Mouse (Mus musculus) MEL (cell line): ENCODE results near the gene Gm38119. TPM values are rescaled to one million over a fixed set of nuclear protein-coding genes. Genes with fewer than 3 reads are reported as not detected.

Source experiments
- DNase-seq: peaks from one replicate; pipeline ENCODE4 v3.0.0; 2011; ENCODE audit warnings: low read depth, low spot score
- H3K27ac ChIP-seq: 2 replicates; pipeline ENCODE4 v1.5.1; 2012; ENCODE audit warnings: low read depth, mild to moderate bottlenecking, control low read depth, low read length, moderate library complexity; ENCODE audit not compliant: control insufficient read depth
- H3K27me3 ChIP-seq, 2 experiments: fragments of 150-350 bp in 1 of 2; sonication (generic) in 1 of 2; 2 replicates each; pipeline ENCODE4 v1.6.1; 2012; ENCODE audit warnings: low read length in 2 of 2, mild to moderate bottlenecking in 2 of 2, improper control_type of control experiment in 1 of 2, moderate library complexity in 1 of 2; ENCODE audit not compliant: insufficient read depth in 2 of 2, control insufficient read depth in 1 of 2
- H3K36me3 ChIP-seq, 2 experiments: 2 replicates each; pipeline ENCODE4 v1.6.1; 2012 to 2014; ENCODE audit warnings: low read length in 2 of 2, improper control_type of control experiment in 1 of 2, inconsistent platforms in 1 of 2, mild to moderate bottlenecking in 1 of 2; ENCODE audit not compliant: insufficient read depth in 2 of 2, control insufficient read depth in 1 of 2
- H3K4me1 ChIP-seq, 2 experiments: fragments of 150-350 bp in 1 of 2; sonication (generic) in 1 of 2; 2 replicates each; pipeline ENCODE4 v1.6.1; 2012; ENCODE audit warnings: low read length in 2 of 2, improper control_type of control experiment in 1 of 2, mild to moderate bottlenecking in 1 of 2; ENCODE audit not compliant: insufficient read depth in 2 of 2, control insufficient read depth in 1 of 2
- H3K4me3 ChIP-seq, 2 experiments: fragments of 150-350 bp in 1 of 2; sonication (generic) in 1 of 2; 2 replicates each; pipeline ENCODE4 v1.5.1; 2012; ENCODE audit warnings: low read depth in 2 of 2, low read length in 2 of 2, mild to moderate bottlenecking in 2 of 2, moderate library complexity in 2 of 2, control low read depth in 1 of 2, improper control_type of control experiment in 1 of 2; ENCODE audit not compliant: control insufficient read depth in 1 of 2, insufficient read depth in 1 of 2
- H3K79me2 ChIP-seq: 2 replicates; pipeline ENCODE4 v1.6.1; 2012; ENCODE audit warnings: mild to moderate bottlenecking, low read length, moderate library complexity; ENCODE audit not compliant: control insufficient read depth, poor library complexity, insufficient read depth
- H3K9ac ChIP-seq: 2 replicates; pipeline ENCODE4 v1.6.1; 2012; ENCODE audit warnings: low read depth, mild to moderate bottlenecking, control low read depth, low read length, moderate library complexity; ENCODE audit not compliant: control insufficient read depth, poor library complexity, severe bottlenecking
- H3K9me3 ChIP-seq: fragments of 150-350 bp; sonication (generic); replicated peaks from 2 replicates; pipeline ENCODE4 v1.6.1; 2012; ENCODE audit warnings: mild to moderate bottlenecking, low read length, improper control_type of control experiment, moderate library complexity; ENCODE audit not compliant: insufficient read depth
- E2F4 ChIP-seq: IDR thresholded peaks from 2 replicates; pipeline ENCODE4 v1.6.1; 2011; ENCODE audit warnings: low read depth, low read length, improper control_type of control experiment, borderline replicate concordance
- ELF1 ChIP-seq: IDR thresholded peaks from 2 replicates; pipeline ENCODE4 v1.6.1; 2014; ENCODE audit warnings: low read depth, mild to moderate bottlenecking, inconsistent platforms, low read length, improper control_type of control experiment, moderate library complexity
- ETS1 ChIP-seq: IDR thresholded peaks from 2 replicates; pipeline ENCODE4 v1.6.1; 2012; ENCODE audit warnings: low read depth, mild to moderate bottlenecking, inconsistent platforms, low read length, improper control_type of control experiment, moderate library complexity
- GATA1 ChIP-seq: IDR thresholded peaks from 2 replicates; pipeline ENCODE4 v1.6.1; 2011; ENCODE audit warnings: low read depth, low read length, improper control_type of control experiment
- HCFC1 ChIP-seq: IDR thresholded peaks from 2 replicates; pipeline ENCODE4 v1.6.1; 2012; ENCODE audit warnings: low read depth, mild to moderate bottlenecking, inconsistent platforms, low read length, improper control_type of control experiment, moderate library complexity
- KAT2A ChIP-seq: conservative IDR thresholded peaks from 2 replicates; pipeline ENCODE4 v1.6.1; 2012; ENCODE audit warnings: low read depth, low read length, improper control_type of control experiment, inconsistent platforms
- MXI1 ChIP-seq: IDR thresholded peaks from 2 replicates; pipeline ENCODE4 v1.6.1; 2011; ENCODE audit warnings: mild to moderate bottlenecking, low read depth, low read length, improper control_type of control experiment
- MYB ChIP-seq: IDR thresholded peaks from 2 replicates; pipeline ENCODE4 v1.6.1; 2011; ENCODE audit warnings: mild to moderate bottlenecking, low read depth, low read length, improper control_type of control experiment
- MYC ChIP-seq: IDR thresholded peaks from 2 replicates; pipeline ENCODE4 v1.6.1; 2011; ENCODE audit warnings: low read depth, mild to moderate bottlenecking, low read length, improper control_type of control experiment, moderate library complexity
- NELFE ChIP-seq: IDR thresholded peaks from 2 replicates; pipeline ENCODE4 v1.6.1; 2011; ENCODE audit warnings: low read depth, low read length, improper control_type of control experiment
- POLR2AphosphoS2 ChIP-seq: IDR thresholded peaks from 2 replicates; pipeline ENCODE4 v1.6.1; 2011; ENCODE audit warnings: low read length, improper control_type of control experiment
- RCOR1 ChIP-seq: IDR thresholded peaks from 2 replicates; pipeline ENCODE4 v1.6.1; 2012; ENCODE audit warnings: low read depth, mild to moderate bottlenecking, inconsistent platforms, low read length, improper control_type of control experiment
- SIN3A ChIP-seq: IDR thresholded peaks from 2 replicates; pipeline ENCODE4 v1.6.1; 2012; ENCODE audit warnings: low read length, improper control_type of control experiment, inconsistent platforms
- SMC3 ChIP-seq: IDR thresholded peaks from 2 replicates; pipeline ENCODE4 v1.6.1; 2011; ENCODE audit warnings: low read depth, low read length, improper control_type of control experiment
- TAL1 ChIP-seq: IDR thresholded peaks from 2 replicates; pipeline ENCODE4 v1.6.1; 2012; ENCODE audit warnings: mild to moderate bottlenecking, inconsistent platforms, low read length, moderate library complexity, mixed read lengths
- TBP ChIP-seq: IDR thresholded peaks from 2 replicates; pipeline ENCODE4 v1.8.0; 2011; ENCODE audit warnings: low read depth, low read length, improper control_type of control experiment
- UBTF ChIP-seq: IDR thresholded peaks from 2 replicates; pipeline ENCODE4 v1.6.1; 2012; ENCODE audit warnings: low read depth, mild to moderate bottlenecking, inconsistent platforms, low read length, improper control_type of control experiment, moderate library complexity, borderline replicate concordance; ENCODE audit not compliant: insufficient read depth
- USF1 ChIP-seq: IDR thresholded peaks from 2 replicates; pipeline ENCODE4 v1.6.1; 2014; ENCODE audit warnings: low read depth, mild to moderate bottlenecking, inconsistent platforms, low read length, improper control_type of control experiment, moderate library complexity
- ZC3H11A ChIP-seq: IDR thresholded peaks from 2 replicates; pipeline ENCODE4 v1.6.1; 2012; ENCODE audit warnings: low read depth, mild to moderate bottlenecking, inconsistent platforms, low read length, improper control_type of control experiment
- ZNF384 ChIP-seq: IDR thresholded peaks from 2 replicates; pipeline ENCODE4 v1.6.1; 2012; ENCODE audit warnings: low read depth, mild to moderate bottlenecking, inconsistent platforms, low read length, improper control_type of control experiment
- polyA plus RNA-seq, 2 experiments: library from polyadenylated mRNA; stranded (reverse) in 1 of 2; unstranded in 1 of 2; fragments of >175 nt in 1 of 2; fragments of >200 nt in 1 of 2; gene quantifications; 2 replicates each; pipeline versions ENCODE4 v1.2.1 to v1.2.4; 2012; ENCODE audit warnings: low replicate concordance in 2 of 2, low read depth in 1 of 2; ENCODE audit not compliant: insufficient read length in 2 of 2, insufficient read depth in 1 of 2, missing spikeins in 1 of 2
- total RNA-seq: library from RNA; depleted of rRNA; stranded (reverse); fragments of 300-350 nt; gene quantifications from 2 replicates; pipeline ENCODE4 v1.2.3, GENCODE M21; 2012

The Gm38119 gene
- total and polyA plus RNA-seq, 3 experiments: not detected

- Histone ChIP-seq H3K9ac (no peak within 1 kb of the TSS), H3K27ac (no peak within 1 kb of the TSS), H3K36me3 (no peaks in the 10 kb centered on the region), H3K9me3 (no peaks in the 10 kb centered on the region), H3K27me3 (no peaks in the 10 kb centered on the region), H3K4me3 (no peak within 1 kb of the TSS), H3K4me1 (no peaks in the 10 kb centered on the region), H3K79me2 (no peaks in the 10 kb centered on the region)
- DNase-seq: no peak
- TF ChIP-seq ZC3H11A (no peak), SMC3 (no peak), E2F4 (no peak), MYB (no peak), POLR2AphosphoS2 (no peak), TAL1 (no peak), USF1 (no peak), MYC (no peak), RCOR1 (no peak), TBP (no peak)
These were observed 26.1 kb upstream of the Gm38119 start, which contains the start of gene Lce1h for GRCm38 (mm10) chr3:92764965-92765364. Gene Lce1h, minus strand, starts transcription at chr3:92765065.

GRCm38 (mm10) chr3:92753197-92753596 is 14.3 kb upstream of the Gm38119 start:
- H3K9ac ChIP-seq: no peak overlapping the region
- H3K4me3 ChIP-seq: no peak overlapping the region
- no peaks in the 10 kb centered on the region for H3K27me3 ChIP-seq
- H3K36me3 ChIP-seq: no peaks in the 10 kb centered on the region
- DNase-seq: no peak
- H3K79me2 ChIP-seq: no peaks in the 10 kb centered on the region
- H3K27ac ChIP-seq: no peak overlapping the region
- TF ChIP-seq UBTF (no peak), ETS1 (no peak), GATA1 (no peak), TBP (no peak), NELFE (no peak), SIN3A (no peak), ELF1 (no peak), TAL1 (no peak), POLR2AphosphoS2 (no peak), MXI1 (no peak), KAT2A (no peak), ZNF384 (no peak), HCFC1 (no peak), USF1 (no peak), ZC3H11A (no peak)
- no peaks in the 10 kb centered on the region for H3K9me3 ChIP-seq
- no peaks in the 10 kb centered on the region for H3K4me1 ChIP-seq
